Mouse (Mus musculus): ENCODE measurements around the gene Ttll12.

DNA sequence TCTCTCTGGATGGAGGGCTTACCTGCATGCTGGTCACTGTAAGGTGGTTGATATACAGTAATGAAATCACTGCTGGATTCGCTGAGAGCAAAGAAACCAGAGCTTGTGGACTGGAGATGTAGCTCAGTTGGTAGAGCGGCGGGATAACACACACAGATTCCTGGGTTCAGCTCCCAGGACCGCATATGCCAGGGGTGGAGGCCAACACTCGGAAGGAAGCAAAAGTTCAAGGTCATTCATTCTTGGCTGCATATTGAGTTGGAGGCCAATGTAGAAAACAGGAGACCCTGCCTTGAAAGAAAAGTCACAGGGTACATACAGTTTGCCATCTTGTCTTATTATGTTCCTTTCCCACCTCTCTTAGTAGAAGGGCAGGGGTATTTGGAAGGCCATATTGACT, 65.2 kb downstream of the Ttll12 start:
- TF ChIP-seq CTCF (conservative IDR thresholded peaks at IDR 0.05; ENCODE audit: low read length) = no peak
- TF ChIP-seq POU5F1 (IDR thresholded peaks at IDR 0.05; ENCODE audit: borderline replicate concordance, low read length) = no peak
- no peak for TF ChIP-seq NANOG (IDR thresholded peaks at IDR 0.05; ENCODE audit: borderline replicate concordance, low read length)
